Mouse (Mus musculus) heart, adult 9 months (tissue): ENCODE results near the gene Olfr150.
"Not testable (repeated sequence)": the region's sequence is repeated elsewhere in the genome, so short reads cannot be mapped to it uniquely, and the experiment has no call there.

ENCODE experiments used
- DNase-seq, 2 experiments: peaks; one replicate each; pipeline ENCODE4 v3.0.0; 2022; ENCODE audit warnings: low spot score in 2 of 2

Olfr150 gene

DNA sequence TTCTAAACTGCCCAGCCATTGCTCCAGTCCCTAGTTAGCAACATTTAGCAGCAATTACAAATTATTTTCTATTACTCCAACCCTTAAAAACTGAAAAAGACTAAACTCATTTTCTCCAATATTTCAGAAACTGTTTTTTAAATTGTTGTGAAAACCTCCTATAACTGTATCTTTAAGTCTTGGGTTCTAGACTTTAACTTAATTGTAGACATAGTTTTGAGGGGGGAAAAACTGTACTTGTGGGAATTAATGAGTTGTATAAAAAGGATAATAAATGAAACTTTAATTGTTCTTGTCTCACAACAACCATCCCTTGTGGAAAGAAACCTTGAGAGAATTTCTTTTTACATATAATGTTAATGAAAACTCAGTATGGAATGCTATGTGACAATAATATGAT is at the start of gene Olfr150:
TSS of gene Olfr150 (plus strand) at position 301 of the 400 bp plus-strand sequence.
- DNase-seq = no peak

GRCm38 (mm10) chr9:39701123-39701522 is 29.7 kb upstream of the Olfr150 start:
- DNase-seq = not testable (repeated sequence)

GRCm38 (mm10) chr9:39707017-39707416 is 23.8 kb upstream of the Olfr150 start, which contains the start of gene Olfr149:
Olfr149 (minus strand) TSS chr9:39707117.
- no peak for DNase-seq

DNA sequence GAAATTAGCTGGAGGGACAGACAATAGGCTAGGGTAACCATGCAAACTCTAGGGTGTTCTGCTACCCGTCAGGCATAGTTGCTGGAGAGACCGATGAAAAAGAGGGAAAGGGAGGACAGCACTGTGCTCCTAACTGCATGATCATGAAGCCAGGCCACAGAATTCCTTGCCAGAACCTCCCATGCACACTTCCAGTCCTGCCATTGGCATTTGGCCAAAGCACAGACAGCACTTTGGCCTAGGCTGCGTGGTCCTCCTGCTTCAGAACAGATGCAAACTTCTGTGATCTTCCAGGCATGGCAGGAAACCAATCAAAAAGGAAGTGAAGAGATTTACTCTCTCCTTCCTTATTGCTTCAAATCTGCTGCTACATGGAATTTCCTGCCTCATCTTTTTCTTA is 21.8 kb upstream of the Olfr150 start:
- peak; percentile 1 to 4 for DNase-seq

DNA sequence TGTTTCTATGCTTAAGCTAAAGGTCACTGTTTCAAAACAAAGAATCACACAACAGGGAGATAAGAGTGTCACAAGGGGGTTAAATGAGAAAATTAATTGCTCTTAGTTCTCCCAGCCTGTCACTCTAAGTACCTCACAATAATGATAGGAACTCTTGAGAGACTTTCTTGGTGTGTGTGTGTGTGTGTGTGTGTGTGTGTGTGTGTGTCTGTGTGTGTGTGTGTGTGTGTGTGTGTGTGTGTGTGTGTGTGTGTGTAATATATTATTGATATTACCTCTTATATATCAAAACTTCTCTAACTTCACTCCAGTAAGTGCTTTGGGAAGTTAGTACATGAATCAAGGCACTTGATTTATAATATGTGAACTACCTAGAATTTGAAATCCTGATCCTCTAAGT is 19.7 kb upstream of the Olfr150 start, which contains the start of gene Olfr965:
TSS of gene Olfr965 (plus strand) at position 301 of the 400 bp plus-strand sequence.
- DNase-seq = no peak

GRCm38 (mm10) chr9:39740741-39741140 is 10.0 kb downstream of the Olfr150 start:
- DNase-seq = no peak

DNA sequence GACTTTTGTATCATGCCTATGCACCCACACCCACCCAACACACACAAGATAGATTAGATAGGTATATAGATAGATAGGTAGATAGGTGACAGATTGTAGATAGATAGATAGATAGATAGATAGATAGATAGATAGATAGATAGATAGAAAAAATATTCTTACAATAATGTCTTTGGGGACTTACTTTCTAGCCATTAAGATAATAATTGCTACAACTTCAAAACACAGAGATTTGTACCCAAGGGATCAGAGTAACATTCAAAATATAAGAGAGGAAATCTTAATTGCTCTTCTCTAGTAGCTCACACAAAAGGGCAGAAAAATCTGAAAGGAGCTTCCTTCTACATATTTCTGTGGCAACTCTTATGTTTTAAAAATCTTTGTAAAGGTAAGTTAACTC is 15.2 kb downstream of the Olfr150 start, which contains the start of gene Olfr967:
TSS of gene Olfr967 (plus strand) at position 301 of the 400 bp plus-strand sequence.
- DNase-seq = no peak

GRCm38 (mm10) chr9:39746428-39746827 is 15.7 kb downstream of the Olfr150 start:
- DNase-seq = no peak

GRCm38 (mm10) chr9:39783153-39783552 is 52.4 kb downstream of the Olfr150 start, which contains the start of gene Olfr968:
Olfr968 (minus strand) TSS chr9:39783253.
- no peak for DNase-seq
